Mouse (Mus musculus) hindbrain, embryonic 16.5 days (tissue): Measurements from ENCODE around the gene Antxr1. TPM values are rescaled to one million over a fixed set of nuclear protein-coding genes. Genes with fewer than 3 reads are reported as not detected.
A peak's percentile ranks its signal among the peaks of the same experiment; 100 is the strongest.

Source experiments
- ATAC-seq: fragments of 200-750 bp; cut with Nextera tagmentation; 2 replicates; pipeline ENCODE4 v1.8.0; 2017; ENCODE audit warnings: moderate TSS enrichment, moderate library complexity
- H3K27ac ChIP-seq: fragments of 300-500 bp; sonication (generic); 2 replicates; pipeline ENCODE4 v1.5.1; 2014; ENCODE audit warnings: low read depth, mild to moderate bottlenecking, control low read depth, low read length, moderate library complexity
- H3K27me3 ChIP-seq: fragments of 300-500 bp; sonication (generic); replicated peaks from 2 replicates; pipeline ENCODE4 v1.6.1; 2014; ENCODE audit warnings: low read length; ENCODE audit not compliant: control insufficient read depth, insufficient read depth
- H3K36me3 ChIP-seq: fragments of 300-500 bp; sonication (generic); 2 replicates; pipeline ENCODE4 v1.6.1; 2014; ENCODE audit warnings: mild to moderate bottlenecking, low read length, moderate library complexity, mixed read lengths; ENCODE audit not compliant: control insufficient read depth, insufficient read depth
- H3K4me1 ChIP-seq: fragments of 300-500 bp; sonication (generic); 2 replicates; pipeline ENCODE4 v1.6.1; 2014; ENCODE audit warnings: low read depth, low read length; ENCODE audit not compliant: control insufficient read depth, insufficient read depth
- H3K4me2 ChIP-seq: fragments of 300-500 bp; sonication (generic); 2 replicates; pipeline ENCODE4 v1.6.1; 2014; ENCODE audit warnings: mild to moderate bottlenecking, low read length, control low read depth, moderate library complexity
- H3K4me3 ChIP-seq: fragments of 300-500 bp; sonication (generic); 2 replicates; pipeline ENCODE4 v1.5.1; 2014; ENCODE audit warnings: mild to moderate bottlenecking, low read length, control low read depth, moderate library complexity
- H3K9ac ChIP-seq: fragments of 300-500 bp; sonication (generic); 2 replicates; pipeline ENCODE4 v1.6.1; 2014; ENCODE audit warnings: low read depth, mild to moderate bottlenecking, control low read depth, low read length, moderate library complexity
- H3K9me3 ChIP-seq: fragments of 300-500 bp; sonication (generic); 2 replicates; pipeline ENCODE4 v1.6.1; 2014; ENCODE audit warnings: mild to moderate bottlenecking, low read length, moderate library complexity; ENCODE audit not compliant: control insufficient read depth
- WGBS: fragments of 180-500 bp; shearing (Covaris S2); extraction: QIAGEN DNeasy Blood & Tissue Kit; methylation state at CpG from one replicate; pipeline ENCODE4 v1.1.7; 2014; 5-methylcytosine and 5-hydroxymethylcytosine counted together
- polyA plus RNA-seq: library from polyadenylated mRNA; unstranded; fragments of >200 nt; fragmentation: Nextera tagmentation; extraction: Ambion mirVana; gene quantifications from 2 replicates; pipeline ENCODE4 v1.2.1, GENCODE M21; 2015

Antxr1 gene
- 4.4 and 5.3 TPM in 2 replicates for polyA plus RNA-seq

DNA sequence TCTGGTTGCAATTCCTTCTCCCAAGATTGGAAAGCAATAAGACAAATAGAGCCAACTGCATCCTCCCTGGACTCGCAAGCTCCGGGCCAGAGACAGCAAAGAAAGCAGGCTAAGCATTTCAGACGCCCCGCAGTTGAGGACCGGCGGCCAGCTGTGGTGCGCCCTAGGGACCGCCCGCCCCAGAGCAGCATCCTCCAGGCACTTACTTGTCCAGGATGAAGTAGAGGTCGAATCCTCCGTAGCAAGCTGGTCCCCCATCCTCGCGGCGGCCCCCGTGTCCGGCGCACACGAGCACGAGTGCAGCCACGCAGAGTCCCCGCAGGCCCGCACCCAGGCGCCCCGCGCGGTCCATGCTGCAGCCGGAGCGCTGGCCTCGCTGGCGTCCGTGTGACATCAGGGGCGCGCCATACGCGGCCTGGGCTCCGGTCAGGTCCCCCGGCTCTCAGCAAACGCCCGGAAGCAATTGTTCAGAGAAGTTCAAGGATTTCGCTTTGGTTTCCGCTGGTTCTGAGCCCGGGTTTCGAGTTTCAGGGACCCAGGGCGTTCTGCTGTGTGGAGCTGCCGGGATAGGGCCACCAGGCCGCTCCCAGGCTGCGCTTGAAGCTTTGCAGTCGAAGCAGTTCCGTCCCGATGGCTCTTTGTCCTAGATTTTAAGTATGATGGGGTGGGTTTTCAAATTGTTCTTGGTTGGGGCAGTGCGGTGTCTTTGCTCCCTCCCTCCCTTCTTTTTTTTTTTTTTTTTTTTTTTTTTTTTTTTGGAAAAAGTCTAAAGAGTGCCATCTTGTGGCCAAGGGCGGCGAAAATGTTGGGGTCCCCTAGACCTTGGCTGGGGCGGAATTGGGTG, at the start of gene Antxr1:
TSS of gene Antxr1 (minus strand) at position 731 of the 844 bp plus-strand sequence.
- Histone ChIP-seq H3K36me3 (no peaks in the 10 kb centered on the region), H3K27me3 (no peaks in the 10 kb centered on the region)

DNA sequence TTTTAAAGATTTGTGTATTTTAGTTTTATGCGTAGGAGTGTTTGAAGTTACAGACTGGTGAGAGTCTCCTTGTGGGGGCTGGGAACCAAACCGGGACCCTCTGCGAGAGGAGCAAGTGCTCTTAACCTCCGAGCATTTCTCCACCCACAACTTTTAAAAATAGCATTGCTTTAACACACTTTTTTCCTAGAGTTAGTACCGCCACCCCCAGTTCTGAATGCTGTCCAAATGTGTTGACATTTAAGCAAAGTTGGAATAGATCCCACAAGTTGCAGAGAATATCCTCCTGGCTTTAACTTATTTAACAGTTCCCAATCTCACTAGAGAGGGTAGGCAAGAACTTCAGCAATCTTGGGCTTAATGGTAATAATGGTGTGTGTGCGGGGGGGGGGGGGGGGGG, 49.1 kb upstream of the Antxr1 start:
- Histone ChIP-seq H3K27me3 (no peaks in the 10 kb centered on the region), H3K9me3 (no peaks in the 10 kb centered on the region), H3K27ac (no peak overlapping the region), H3K4me2 (peak overlapping the region; percentile 75), H3K4me3 (no peak overlapping the region), H3K36me3 (no peaks in the 10 kb centered on the region), H3K9ac (no peak overlapping the region), H3K4me1 (peaks cover 6% of the 10 kb centered on the region)
- ATAC-seq, result no peak
- WGBS, result 66% methylated on average over 5 of the region's 6 CpGs

More for the DNA sequence above, at the start of gene Antxr1:
- peak within 1 kb of the TSS; percentile 86 for H3K9ac ChIP-seq
- peak within 1 kb of the TSS; percentile 84 for H3K4me3 ChIP-seq
- WGBS, result under 1% methylated on average over 54 of the region's 54 CpGs
- H3K27ac ChIP-seq, result peak within 1 kb of the TSS; percentile 74
- ATAC-seq, result peak; percentile 79
- peaks cover 9% of the 10 kb centered on the region for H3K4me1 ChIP-seq
- H3K4me2 ChIP-seq, result peak within 1 kb of the TSS; percentile 93
- no peaks in the 10 kb centered on the region for H3K9me3 ChIP-seq

DNA sequence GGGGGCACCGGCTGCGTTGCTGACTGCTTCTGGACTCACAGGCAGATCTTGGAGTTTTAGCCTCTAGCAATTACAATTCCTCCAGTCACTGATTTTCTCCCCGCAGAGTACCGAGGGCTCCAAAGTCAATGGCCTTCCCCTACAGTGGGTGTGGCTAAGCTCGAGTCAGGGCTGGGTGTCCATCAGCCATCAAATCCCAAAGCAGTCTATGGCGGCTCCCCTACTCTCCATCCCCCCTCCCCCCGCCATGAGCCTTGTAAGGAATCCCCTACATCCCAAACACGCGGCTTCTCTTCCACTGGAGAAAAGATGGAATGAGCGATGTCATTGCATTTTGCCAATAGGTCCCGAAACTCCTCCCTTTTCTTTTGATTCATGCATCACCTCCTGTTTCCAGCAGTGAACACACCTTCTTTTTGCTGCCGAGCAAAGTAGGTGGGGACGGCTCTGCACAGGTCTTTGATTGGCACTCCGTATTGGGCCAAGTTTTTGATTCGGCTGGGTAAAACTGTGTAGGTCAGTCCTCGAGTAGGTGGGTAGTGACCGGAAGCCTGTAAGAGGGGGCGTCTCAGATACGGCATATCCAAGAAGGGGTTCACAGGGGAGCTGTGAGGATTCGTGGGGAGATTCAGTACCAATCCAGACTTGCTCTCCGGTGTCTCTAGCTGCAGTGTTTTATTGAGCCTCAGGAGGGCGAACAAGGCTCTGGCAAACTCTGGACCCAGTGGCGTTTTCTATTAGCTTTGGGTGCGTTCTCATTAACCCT, 48.5 kb upstream of the Antxr1 start:
- H3K9me3 ChIP-seq, result no peaks in the 10 kb centered on the region
- H3K4me1 ChIP-seq, result peaks cover 6% of the 10 kb centered on the region
- WGBS, result 7% methylated on average over 24 of the region's 24 CpGs
- no peaks in the 10 kb centered on the region for H3K27me3 ChIP-seq
- peak overlapping the region; percentile 52 for H3K9ac ChIP-seq
- H3K4me2 ChIP-seq, result peak overlapping the region; percentile 75
- no peak overlapping the region for H3K27ac ChIP-seq
- ATAC-seq, result peak; percentile 74
- no peaks in the 10 kb centered on the region for H3K36me3 ChIP-seq
- peak overlapping the region; percentile 44 for H3K4me3 ChIP-seq

DNA sequence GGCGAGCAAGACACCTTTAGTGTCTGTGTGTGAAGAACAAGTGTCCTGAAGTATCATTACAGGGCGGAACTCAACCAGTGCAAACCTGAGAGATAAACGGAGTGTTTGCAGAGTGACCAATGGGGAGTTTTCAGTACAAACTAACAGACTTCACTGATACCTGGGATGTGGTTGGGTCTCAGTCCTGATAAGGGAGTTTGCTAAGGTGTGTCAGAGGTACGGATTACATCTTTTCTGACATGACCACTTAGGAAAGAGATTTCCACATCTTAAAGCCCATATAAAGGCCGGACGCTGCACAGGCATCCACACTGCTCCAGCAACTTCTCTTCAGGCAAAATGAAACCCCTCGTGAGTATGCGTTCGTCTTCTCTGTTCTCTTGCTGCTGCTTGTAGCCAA, 37.4 kb upstream of the Antxr1 start, which contains the start of gene Gkn2:
TSS of gene Gkn2 (plus strand) at position 301 of the 400 bp plus-strand sequence.
- no peaks in the 10 kb centered on the region for H3K27me3 ChIP-seq
- H3K36me3 ChIP-seq, result no peaks in the 10 kb centered on the region
- H3K9me3 ChIP-seq, result no peaks in the 10 kb centered on the region
- no peak within 1 kb of the TSS for H3K27ac ChIP-seq
- WGBS, result 89% methylated on average over 9 of the region's 9 CpGs
- H3K4me3 ChIP-seq, result no peak within 1 kb of the TSS
- H3K4me2 ChIP-seq, result no peak within 1 kb of the TSS
- H3K4me1 ChIP-seq, result no peaks in the 10 kb centered on the region
- ATAC-seq, result no peak
- H3K9ac ChIP-seq, result no peak within 1 kb of the TSS

DNA sequence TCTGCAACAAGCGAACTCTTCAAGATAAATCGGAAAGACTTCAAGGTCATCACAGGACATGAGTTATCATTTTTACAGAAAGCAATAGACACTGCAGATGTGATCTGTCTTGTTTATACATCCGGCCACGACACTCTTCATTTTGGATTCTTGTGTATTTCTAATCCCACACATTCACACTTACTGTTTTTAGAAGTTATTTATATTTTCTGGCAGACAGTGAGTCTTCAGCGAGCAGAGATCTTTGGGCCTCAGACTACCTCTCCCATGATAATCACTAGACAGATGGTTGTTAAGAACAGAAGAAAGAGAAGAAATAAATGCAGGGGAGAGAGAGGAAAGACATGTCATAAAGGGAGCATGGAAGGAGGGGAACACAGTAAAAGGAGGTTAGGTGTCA, 33.6 kb upstream of the Antxr1 start:
- Histone ChIP-seq H3K4me2 (no peak overlapping the region), H3K4me1 (no peaks in the 10 kb centered on the region), H3K9ac (no peak overlapping the region), H3K9me3 (no peaks in the 10 kb centered on the region), H3K36me3 (no peaks in the 10 kb centered on the region), H3K27ac (no peak overlapping the region), H3K27me3 (no peaks in the 10 kb centered on the region), H3K4me3 (no peak overlapping the region)
- 91% methylated on average over 5 of the region's 5 CpGs for WGBS
- no peak for ATAC-seq

DNA sequence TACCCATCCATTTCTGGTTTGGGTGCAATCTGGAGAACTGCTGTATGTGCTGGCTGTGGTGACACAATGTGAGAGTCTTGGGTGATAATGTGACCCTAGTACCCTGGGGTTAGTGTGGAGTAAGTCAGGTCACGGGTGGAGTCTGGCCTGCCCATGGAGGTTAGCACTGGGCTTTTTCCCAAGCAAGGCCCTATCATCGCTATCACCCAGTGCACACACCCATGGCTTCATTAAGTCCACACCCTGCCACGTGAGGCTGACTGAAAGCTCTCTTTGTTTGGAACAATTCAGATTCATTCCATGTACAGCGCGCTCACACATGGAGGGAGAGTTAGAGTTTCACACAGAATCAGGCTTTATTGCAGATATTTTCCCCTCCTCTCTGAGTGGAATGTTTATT, 18.8 kb upstream of the Antxr1 start:
- no peaks in the 10 kb centered on the region for H3K27me3 ChIP-seq
- no peak overlapping the region for H3K27ac ChIP-seq
- H3K4me1 ChIP-seq, result no peaks in the 10 kb centered on the region
- no peak for ATAC-seq
- H3K9ac ChIP-seq, result no peak overlapping the region
- H3K9me3 ChIP-seq, result no peaks in the 10 kb centered on the region
- H3K4me3 ChIP-seq, result no peak overlapping the region
- H3K4me2 ChIP-seq, result no peak overlapping the region
- WGBS, result 62% methylated on average over 5 of the region's 5 CpGs
- H3K36me3 ChIP-seq, result no peaks in the 10 kb centered on the region

DNA sequence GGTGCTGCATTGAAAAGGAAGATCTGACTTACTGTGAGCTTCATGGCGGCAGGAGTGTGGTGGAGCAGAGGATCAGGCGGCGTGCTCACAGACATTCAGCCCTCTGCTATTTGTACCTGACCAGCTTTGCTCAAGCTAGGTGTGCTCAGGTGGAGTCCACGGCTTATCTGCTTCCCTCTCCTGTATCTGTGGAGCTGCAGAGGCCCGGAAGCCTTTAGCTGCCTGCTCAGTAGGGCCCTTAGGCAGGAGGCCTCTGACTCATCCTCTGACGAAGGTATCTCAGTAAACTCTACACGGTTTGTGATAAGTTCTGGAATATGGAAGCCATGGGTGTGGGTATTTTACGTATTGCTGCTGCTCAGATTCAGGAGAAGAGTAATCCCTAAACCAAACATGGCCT, 15.2 kb upstream of the Antxr1 start, which contains the start of gene Gkn1:
TSS of gene Gkn1 (minus strand) at position 114 of the 400 bp plus-strand sequence.
- Histone ChIP-seq H3K4me2 (no peak within 1 kb of the TSS), H3K4me3 (no peak within 1 kb of the TSS), H3K9ac (no peak within 1 kb of the TSS), H3K36me3 (no peaks in the 10 kb centered on the region), H3K27ac (no peak within 1 kb of the TSS), H3K27me3 (no peaks in the 10 kb centered on the region), H3K4me1 (no peaks in the 10 kb centered on the region), H3K9me3 (no peaks in the 10 kb centered on the region)
- ATAC-seq, result no peak
- WGBS, result 91% methylated on average over 8 of the region's 8 CpGs

DNA sequence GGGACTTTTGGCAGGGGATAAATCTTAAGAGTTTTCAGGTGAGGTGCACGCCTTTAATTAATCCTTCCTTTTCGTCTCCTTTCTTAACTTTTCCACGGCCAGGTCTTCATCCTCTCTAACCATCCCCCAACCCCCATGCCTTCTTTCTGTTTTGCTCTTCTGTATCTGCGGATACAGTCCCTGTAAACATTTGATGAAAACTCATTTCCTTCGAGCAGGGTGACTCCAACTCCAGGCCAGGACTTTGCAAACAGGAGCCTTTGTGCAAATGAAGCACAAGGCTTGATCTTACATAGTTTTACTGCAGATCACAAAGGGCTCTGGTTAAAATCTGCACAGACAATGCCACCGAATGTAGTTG, 294 bp upstream of the Antxr1 start:
- no peak overlapping the region for H3K27ac ChIP-seq
- no peaks in the 10 kb centered on the region for H3K27me3 ChIP-seq
- no peak for ATAC-seq
- no peaks in the 10 kb centered on the region for H3K9me3 ChIP-seq
- peaks cover 9% of the 10 kb centered on the region for H3K4me1 ChIP-seq
- no peak overlapping the region for H3K9ac ChIP-seq
- no peaks in the 10 kb centered on the region for H3K36me3 ChIP-seq
- peak overlapping the region; percentile 84 for H3K4me3 ChIP-seq
- WGBS, result 35% methylated on average over 6 of the region's 6 CpGs
- peak overlapping the region; percentile 93 for H3K4me2 ChIP-seq
